Mouse (Mus musculus) olfactory bulb, adult 2 months (tissue): Measurements from ENCODE around the gene Mgat4e.

Experiments used
- CTCF ChIP-seq: fragments of 200-500 bp; IDR thresholded peaks from 2 replicates; pipeline ENCODE4 v1.5.1; 2012; ENCODE audit warnings: low read depth, mild to moderate bottlenecking, low read length, moderate library complexity; ENCODE audit not compliant: insufficient read depth
- POLR2A ChIP-seq: fragments of 200-500 bp; IDR thresholded peaks from 2 replicates; pipeline ENCODE4 v1.6.1; 2012; ENCODE audit warnings: mild to moderate bottlenecking, low read depth, low read length, moderate library complexity; ENCODE audit not compliant: insufficient read depth

DNA sequence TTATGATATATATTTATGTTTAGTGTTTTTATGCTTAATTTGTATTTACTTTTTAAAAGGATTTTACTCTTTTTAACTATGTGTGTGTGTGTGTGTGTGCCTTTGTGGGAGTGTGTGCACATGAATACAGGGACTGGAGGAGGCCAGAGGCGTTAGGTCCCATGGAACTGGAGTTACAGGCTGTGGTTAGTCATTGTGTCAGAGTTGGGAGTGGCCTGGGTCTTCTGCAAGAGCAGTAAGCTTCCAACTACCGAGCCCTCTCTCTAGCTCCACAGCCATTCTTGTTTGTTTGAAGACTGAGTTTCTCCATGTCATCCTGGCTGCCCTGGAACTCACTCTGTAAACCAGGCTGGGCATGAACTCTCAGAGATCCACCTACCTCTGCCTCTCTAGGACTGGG is 27.2 kb downstream of the Mgat4e start:
- TF ChIP-seq CTCF: no peak
- TF ChIP-seq POLR2A: no peak
